Mouse (Mus musculus) thymus, postnatal 14 days (tissue): ENCODE results near the gene Hist1h2bg.
"Not testable (repeated sequence)": the region's sequence is repeated elsewhere in the genome, so short reads cannot be mapped to it uniquely, and the experiment has no call there.

Experiments
- DNase-seq: peaks from one replicate; pipeline ENCODE4 v3.0.0; 2021

Gene Hist1h2bg

GRCm38 (mm10) chr13:23539821-23540220 lies 31.4 kb upstream of the Hist1h2bg start:
- DNase-seq, result not testable (repeated sequence)

- DNase-seq, result no peak
Observed at GRCm38 (mm10) chr13:23541497-23541896, 29.7 kb upstream of the Hist1h2bg start.

- DNase-seq, result not testable (repeated sequence)
Observed at GRCm38 (mm10) chr13:23542225-23542980, 28.8 kb upstream of the Hist1h2bg start.

DNA sequence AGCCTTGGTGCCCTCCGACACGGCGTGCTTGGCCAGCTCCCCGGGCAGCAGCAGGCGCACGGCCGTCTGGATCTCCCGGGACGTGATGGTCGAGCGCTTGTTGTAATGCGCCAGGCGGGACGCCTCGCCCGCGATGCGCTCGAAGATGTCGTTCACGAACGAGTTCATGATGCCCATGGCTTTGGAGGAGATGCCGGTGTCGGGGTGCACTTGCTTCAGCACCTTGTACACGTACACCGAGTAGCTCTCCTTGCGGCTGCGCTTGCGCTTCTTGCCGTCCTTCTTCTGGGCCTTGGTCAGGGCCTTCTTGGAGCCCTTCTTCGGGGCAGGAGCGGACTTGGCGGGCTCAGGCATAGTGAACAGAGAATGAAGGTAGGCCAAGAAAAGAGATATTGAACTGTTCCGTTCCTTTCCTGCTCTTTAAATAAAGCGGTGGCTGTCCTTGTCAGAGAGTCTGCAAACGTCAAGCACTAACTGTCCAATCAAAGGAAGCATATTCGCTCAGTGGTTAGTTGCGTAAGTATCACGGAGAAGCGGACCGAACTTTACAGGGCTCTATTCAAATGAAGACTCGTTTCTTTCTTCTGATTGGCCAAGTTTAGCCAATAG lies 28.1 kb upstream of the Hist1h2bg start, which contains the start of gene Hist1h2bh:
Hist1h2bh (minus strand) TSS at position 394 of the 609 bp plus-strand sequence.
- DNase-seq, result peak; percentile 72

DNA sequence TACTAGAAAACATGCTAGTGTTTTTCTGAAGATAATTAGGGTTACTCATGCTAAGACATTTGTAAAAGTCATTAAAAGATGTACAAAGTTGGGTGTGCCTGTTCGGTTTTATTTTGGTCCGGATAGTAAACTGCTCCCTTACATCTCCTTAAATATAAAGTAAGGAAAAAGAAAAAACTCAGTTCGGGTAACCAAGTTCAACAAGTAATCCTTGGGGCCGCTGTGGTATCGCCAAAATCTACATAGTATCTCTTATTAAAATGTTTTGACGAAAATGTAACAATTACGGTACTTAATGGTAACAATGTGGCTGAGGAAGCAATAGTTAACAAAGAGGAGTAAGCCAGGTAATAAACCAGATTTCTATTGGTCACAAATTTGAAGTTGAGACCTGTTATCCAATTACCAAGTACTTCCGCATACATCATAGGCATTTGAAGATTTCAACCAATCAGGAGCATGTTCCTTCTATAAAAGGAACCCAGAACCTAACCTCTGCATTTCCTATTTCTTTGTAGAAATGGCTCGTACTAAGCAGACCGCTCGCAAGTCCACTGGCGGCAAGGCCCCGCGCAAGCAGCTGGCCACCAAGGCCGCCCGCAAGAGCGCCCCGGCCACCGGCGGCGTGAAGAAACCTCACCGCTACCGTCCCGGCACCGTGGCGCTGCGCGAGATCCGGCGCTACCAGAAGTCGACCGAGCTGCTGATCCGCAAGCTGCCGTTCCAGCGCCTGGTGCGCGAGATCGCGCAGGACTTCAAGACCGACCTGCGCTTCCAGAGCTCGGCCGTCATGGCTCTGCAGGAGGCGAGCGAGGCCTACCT lies 27.0 kb upstream of the Hist1h2bg start, which contains the start of gene Hist1h3f:
Hist1h3f (plus strand) TSS at position 88 of the 822 bp plus-strand sequence.
- DNase-seq, result peak; percentile 80

DNA sequence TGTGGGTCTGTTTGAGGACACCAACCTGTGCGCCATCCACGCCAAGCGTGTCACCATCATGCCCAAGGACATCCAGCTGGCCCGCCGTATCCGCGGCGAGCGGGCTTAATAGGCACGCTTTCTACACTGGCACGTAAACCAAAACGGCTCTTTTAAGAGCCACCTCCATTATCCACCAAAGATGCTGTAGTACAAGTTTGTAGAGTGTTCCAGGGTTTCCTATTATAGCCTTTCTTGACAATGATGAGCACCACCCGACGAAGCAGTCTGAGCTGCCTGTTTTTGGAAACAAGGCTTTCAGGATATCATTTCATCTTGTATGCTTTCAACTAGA lies 26.4 kb upstream of the Hist1h2bg start:
- not testable (repeated sequence) for DNase-seq

DNA sequence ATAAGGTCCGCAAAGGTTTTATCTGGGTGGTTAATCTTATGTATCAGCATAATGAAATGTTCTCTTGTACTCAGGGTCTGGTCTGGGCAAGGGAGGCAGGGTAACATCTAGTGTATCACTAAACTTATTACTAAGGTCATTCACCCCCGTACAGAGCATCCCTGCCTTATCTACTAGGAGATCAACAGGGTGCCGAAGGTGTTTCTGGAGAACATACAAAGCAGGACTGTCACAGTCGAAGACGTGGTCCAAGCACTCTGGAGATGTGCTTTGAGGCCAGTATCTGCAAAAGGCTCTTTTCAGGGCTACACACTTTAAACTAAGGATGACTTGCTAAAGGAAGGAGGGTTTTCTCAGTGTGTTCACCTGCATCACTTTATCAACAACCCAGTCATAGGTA lies 24.5 kb upstream of the Hist1h2bg start:
- no peak for DNase-seq

- no peak for DNase-seq
Observed at GRCm38 (mm10) chr13:23550761-23551145, 20.4 kb upstream of the Hist1h2bg start.

DNA sequence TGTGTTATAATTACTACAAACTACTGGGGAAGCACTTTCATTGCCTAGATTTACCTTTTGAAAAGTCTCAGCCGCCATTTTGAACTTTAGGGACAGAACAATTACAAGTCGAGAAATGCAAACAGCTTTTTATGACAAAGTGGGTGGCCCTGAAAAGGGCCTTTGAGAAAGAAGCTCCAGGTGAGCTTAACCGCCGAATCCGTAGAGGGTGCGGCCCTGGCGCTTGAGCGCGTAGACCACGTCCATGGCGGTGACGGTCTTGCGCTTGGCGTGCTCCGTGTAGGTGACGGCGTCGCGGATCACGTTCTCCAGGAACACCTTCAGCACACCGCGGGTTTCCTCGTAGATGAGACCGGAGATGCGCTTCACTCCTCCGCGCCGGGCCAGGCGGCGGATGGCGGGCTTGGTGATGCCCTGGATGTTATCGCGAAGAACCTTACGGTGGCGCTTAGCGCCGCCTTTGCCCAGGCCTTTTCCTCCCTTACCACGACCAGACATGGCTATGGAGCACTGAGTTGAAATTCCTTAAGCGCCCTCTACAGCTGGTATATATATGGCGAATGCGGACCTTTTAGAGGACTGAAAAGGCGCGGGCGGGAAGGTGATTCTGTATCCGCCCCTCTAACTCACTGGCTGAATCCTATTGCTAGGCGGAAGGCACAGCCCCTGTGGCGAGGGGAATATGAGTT lies 19.9 kb upstream of the Hist1h2bg start, which contains the start of gene Hist1h4f:
Hist1h4f (minus strand) TSS at position 503 of the 689 bp plus-strand sequence.
- DNase-seq, result peak; percentile 91

DNA sequence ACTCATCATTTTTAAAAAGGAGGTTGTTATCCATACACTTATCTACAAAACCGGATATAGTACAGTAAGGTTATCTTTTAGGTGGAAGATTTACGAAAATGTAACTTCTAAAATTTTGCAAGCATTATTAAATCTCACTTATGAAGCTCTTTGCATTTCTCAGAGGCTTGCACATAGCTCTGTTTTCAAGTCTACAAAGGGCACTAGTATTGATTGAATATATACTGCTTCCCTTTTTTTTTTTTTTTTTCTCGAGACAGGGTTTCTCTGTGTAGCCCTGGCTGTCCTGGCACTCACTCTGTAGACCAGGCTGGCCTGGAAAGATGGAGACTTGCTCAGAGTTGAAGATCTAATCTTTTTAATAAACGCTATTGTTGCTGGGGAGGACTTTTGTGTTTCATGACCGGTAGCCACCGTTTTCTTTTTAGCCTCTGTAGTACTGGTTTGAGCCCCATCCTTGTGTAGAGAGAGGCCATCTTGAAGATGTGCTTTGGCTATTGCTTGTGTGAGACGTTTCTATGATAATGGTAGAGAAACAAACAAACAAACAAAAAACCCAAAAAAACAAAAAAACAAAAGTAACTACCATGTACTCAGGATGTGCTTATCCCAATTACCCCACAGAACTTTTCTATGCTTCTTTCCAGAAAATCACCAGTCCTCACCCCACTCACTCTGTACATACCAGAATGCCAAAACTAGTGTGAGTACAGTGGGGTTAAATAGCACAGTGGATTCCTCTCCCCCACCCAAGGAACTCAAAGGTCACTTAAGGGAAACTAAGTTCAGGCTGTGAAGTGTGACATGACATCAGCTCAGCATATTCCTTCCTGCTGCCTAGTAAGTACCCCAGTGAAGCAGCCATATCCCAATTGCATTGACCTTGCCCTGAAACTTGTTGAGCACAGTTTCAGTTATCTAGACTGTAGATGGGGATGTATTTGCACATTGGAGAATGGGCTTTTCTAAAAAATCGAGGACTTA lies 19.0 kb upstream of the Hist1h2bg start:
- DNase-seq, result no peak

DNA sequence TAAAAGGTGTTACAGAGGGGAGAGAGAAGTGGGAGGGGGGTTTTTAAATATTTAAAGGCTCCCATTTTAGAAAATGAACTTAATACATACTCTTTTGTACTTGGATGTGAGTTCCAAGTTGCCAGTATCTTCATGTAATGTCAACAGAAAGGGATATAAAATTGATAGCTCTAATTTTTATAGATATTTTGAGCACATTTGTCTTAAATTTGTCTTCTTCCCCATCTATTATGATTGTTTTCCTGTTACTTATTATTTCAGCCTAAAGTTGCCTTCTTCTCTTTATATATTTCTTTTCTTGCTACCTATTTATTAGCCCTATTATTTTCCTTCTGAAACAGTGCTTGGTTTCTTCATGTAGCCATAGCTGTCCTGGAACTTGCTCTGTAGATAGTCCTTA lies 18.2 kb upstream of the Hist1h2bg start, which contains the start of gene Hist1h1d:
Hist1h1d (plus strand) TSS at position 301 of the 400 bp plus-strand sequence.
- DNase-seq, result no peak

DNA sequence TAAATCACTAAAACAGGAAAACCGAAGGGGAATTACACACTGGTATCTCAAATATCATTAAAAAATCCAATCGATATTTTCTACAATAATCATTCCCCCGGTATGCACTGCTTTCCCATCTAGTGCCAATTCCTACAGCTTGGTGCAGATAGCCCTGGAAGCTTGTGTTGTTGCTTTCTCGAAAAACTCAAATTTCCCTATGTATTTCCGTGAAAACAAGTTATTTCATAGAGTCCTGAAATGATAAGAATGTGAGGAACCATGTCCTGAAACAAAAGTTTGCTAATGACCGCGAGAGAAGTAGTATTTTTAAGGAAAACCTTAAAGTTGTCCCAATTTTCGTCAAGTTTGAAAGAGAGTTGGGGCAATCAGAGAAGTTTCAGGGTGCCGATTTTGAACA lies 16.8 kb upstream of the Hist1h2bg start:
- no peak for DNase-seq

DNA sequence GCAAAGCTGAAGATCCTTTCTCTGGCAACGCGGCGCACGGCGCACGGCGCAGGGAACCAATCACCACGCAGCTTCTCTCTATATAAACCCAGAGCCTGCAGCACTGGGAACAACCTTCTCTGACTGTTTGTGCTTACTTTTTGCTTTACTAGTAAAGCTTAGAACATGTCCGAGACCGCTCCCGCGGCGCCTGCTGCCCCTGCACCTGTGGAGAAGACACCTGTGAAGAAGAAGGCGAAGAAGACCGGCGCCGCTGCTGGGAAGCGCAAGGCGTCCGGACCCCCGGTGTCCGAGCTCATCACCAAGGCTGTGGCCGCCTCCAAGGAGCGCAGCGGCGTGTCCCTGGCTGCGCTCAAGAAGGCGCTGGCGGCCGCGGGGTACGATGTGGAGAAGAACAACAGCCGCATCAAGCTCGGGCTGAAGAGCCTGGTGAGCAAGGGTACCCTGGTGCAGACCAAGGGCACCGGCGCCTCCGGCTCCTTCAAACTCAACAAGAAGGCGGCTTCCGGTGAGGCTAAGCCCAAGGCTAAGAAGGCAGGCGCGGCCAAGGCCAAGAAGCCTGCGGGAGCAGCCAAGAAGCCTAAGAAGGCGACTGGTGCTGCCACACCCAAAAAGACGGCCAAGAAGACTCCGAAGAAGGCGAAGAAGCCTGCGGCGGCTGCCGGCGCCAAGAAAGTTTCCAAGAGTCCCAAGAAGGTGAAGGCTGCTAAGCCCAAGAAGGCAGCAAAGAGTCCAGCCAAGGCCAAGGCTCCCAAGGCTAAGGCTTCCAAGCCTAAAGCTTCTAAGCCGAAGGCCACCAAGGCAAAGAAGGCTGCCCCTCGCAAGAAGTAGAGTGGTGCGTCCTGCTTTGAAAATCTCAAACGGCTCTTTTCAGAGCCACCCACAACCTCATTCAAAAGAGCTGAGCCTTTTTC lies 16.0 kb upstream of the Hist1h2bg start:
- DNase-seq, result peak; percentile 93

GRCm38 (mm10) chr13:23555839-23556416 lies 15.3 kb upstream of the Hist1h2bg start:
- peak; percentile 76 for DNase-seq

DNA sequence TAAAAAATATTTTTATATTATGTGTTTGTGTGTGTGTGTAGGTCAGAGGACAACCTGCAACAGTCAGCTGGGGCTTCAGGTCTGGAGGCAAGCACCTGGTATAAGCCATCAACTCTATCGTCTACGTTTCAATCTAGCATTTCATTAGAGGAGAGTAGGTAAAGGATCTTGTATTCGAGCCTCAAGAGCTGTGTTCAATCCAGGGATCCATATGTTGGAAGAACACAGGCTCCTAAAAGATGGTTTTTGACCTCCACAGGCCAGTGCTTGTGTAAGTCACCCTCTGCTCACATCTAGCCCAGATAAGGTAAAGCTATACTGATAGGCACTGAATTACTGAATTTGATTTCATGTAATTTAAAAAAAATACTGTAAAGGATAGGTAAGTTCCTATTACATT lies 14.3 kb upstream of the Hist1h2bg start:
- no peak for DNase-seq

GRCm38 (mm10) chr13:23560699-23561098 lies 10.5 kb upstream of the Hist1h2bg start:
- DNase-seq, result not testable (repeated sequence)

- DNase-seq, result not testable (repeated sequence)
Observed at GRCm38 (mm10) chr13:23561531-23561882, 9.7 kb upstream of the Hist1h2bg start.

DNA sequence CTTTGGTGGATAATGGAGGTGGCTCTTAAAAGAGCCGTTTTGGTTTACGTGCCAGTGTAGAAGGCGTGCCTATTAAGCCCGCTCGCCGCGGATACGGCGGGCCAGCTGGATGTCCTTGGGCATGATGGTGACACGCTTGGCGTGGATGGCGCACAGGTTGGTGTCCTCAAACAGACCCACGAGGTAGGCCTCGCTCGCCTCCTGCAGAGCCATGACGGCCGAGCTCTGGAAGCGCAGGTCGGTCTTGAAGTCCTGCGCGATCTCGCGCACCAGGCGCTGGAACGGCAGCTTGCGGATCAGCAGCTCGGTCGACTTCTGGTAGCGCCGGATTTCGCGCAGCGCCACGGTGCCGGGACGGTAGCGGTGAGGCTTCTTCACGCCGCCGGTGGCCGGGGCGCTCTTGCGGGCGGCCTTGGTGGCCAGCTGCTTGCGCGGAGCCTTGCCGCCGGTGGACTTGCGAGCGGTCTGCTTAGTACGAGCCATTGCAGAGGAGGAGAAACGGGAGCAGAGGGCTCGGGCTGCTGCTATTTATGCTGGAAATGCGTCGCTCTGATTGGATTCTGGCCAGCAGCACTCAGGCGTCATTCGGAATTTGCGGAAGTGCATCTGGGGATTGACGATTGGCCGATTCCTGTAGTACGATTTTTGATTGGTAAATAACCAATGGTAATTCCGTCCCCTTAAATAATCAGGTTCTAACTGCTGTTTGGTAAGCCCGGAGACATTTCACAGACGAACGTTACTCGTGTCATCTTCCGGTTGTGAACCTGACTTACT lies 9.1 kb upstream of the Hist1h2bg start, which contains the start of gene Hist1h3e:
Hist1h3e (minus strand) TSS at position 487 of the 777 bp plus-strand sequence.
- peak; percentile 90 for DNase-seq
